Mouse (Mus musculus) MEL (cell line): ENCODE measurements at regions not wholly inside any gene's neighbourhood (a gene's known extent, or its start where the extent isn't known, plus 50 kb on each side); places are given as distances from the start of the nearest gene placed in this dataset.

Source experiments
- DNase-seq: peaks from one replicate; pipeline ENCODE4 v3.0.0; 2011; ENCODE audit warnings: low read depth, low spot score
- H3K27ac ChIP-seq: 2 replicates; pipeline ENCODE4 v1.5.1; 2012; ENCODE audit warnings: low read depth, mild to moderate bottlenecking, control low read depth, low read length, moderate library complexity; ENCODE audit not compliant: control insufficient read depth
- H3K27me3 ChIP-seq, 2 experiments: fragments of 150-350 bp in 1 of 2; sonication (generic) in 1 of 2; 2 replicates each; pipeline ENCODE4 v1.6.1; 2012; ENCODE audit warnings: low read length in 2 of 2, mild to moderate bottlenecking in 2 of 2, improper control_type of control experiment in 1 of 2, moderate library complexity in 1 of 2; ENCODE audit not compliant: insufficient read depth in 2 of 2, control insufficient read depth in 1 of 2
- H3K36me3 ChIP-seq, 2 experiments: 2 replicates each; pipeline ENCODE4 v1.6.1; 2012 to 2014; ENCODE audit warnings: low read length in 2 of 2, improper control_type of control experiment in 1 of 2, inconsistent platforms in 1 of 2, mild to moderate bottlenecking in 1 of 2; ENCODE audit not compliant: insufficient read depth in 2 of 2, control insufficient read depth in 1 of 2
- H3K4me1 ChIP-seq, 2 experiments: fragments of 150-350 bp in 1 of 2; sonication (generic) in 1 of 2; 2 replicates each; pipeline ENCODE4 v1.6.1; 2012; ENCODE audit warnings: low read length in 2 of 2, improper control_type of control experiment in 1 of 2, mild to moderate bottlenecking in 1 of 2; ENCODE audit not compliant: insufficient read depth in 2 of 2, control insufficient read depth in 1 of 2
- H3K4me3 ChIP-seq, 2 experiments: fragments of 150-350 bp in 1 of 2; sonication (generic) in 1 of 2; 2 replicates each; pipeline ENCODE4 v1.5.1; 2012; ENCODE audit warnings: low read depth in 2 of 2, low read length in 2 of 2, mild to moderate bottlenecking in 2 of 2, moderate library complexity in 2 of 2, control low read depth in 1 of 2, improper control_type of control experiment in 1 of 2; ENCODE audit not compliant: control insufficient read depth in 1 of 2, insufficient read depth in 1 of 2
- H3K79me2 ChIP-seq: 2 replicates; pipeline ENCODE4 v1.6.1; 2012; ENCODE audit warnings: mild to moderate bottlenecking, low read length, moderate library complexity; ENCODE audit not compliant: control insufficient read depth, poor library complexity, insufficient read depth
- H3K9ac ChIP-seq: 2 replicates; pipeline ENCODE4 v1.6.1; 2012; ENCODE audit warnings: low read depth, mild to moderate bottlenecking, control low read depth, low read length, moderate library complexity; ENCODE audit not compliant: control insufficient read depth, poor library complexity, severe bottlenecking
- H3K9me3 ChIP-seq: fragments of 150-350 bp; sonication (generic); replicated peaks from 2 replicates; pipeline ENCODE4 v1.6.1; 2012; ENCODE audit warnings: mild to moderate bottlenecking, low read length, improper control_type of control experiment, moderate library complexity; ENCODE audit not compliant: insufficient read depth
- BHLHE40 ChIP-seq: IDR thresholded peaks from 2 replicates; pipeline ENCODE4 v1.6.1; 2012; ENCODE audit warnings: low read depth, mild to moderate bottlenecking, inconsistent platforms, low read length, improper control_type of control experiment, borderline replicate concordance
- E2F4 ChIP-seq: IDR thresholded peaks from 2 replicates; pipeline ENCODE4 v1.6.1; 2011; ENCODE audit warnings: low read depth, low read length, improper control_type of control experiment, borderline replicate concordance
- EP300 ChIP-seq, 2 experiments: IDR thresholded peaks; 2 replicates each; pipeline ENCODE4 v1.6.1; 2011; ENCODE audit warnings: improper control_type of control experiment in 2 of 2, low read length in 2 of 2, low read depth in 1 of 2, mild to moderate bottlenecking in 1 of 2
- GABPA ChIP-seq: IDR thresholded peaks from 2 replicates; pipeline ENCODE4 v1.6.1; 2012; ENCODE audit warnings: low read depth, mild to moderate bottlenecking, inconsistent platforms, low read length, improper control_type of control experiment, moderate library complexity
- GATA1 ChIP-seq: IDR thresholded peaks from 2 replicates; pipeline ENCODE4 v1.6.1; 2011; ENCODE audit warnings: low read depth, low read length, improper control_type of control experiment
- HCFC1 ChIP-seq: IDR thresholded peaks from 2 replicates; pipeline ENCODE4 v1.6.1; 2012; ENCODE audit warnings: low read depth, mild to moderate bottlenecking, inconsistent platforms, low read length, improper control_type of control experiment, moderate library complexity
- MAFK ChIP-seq: IDR thresholded peaks from 2 replicates; pipeline ENCODE4 v1.6.1; 2011; ENCODE audit warnings: low read depth, mild to moderate bottlenecking, low read length, improper control_type of control experiment, borderline replicate concordance
- MAX ChIP-seq: IDR thresholded peaks from 2 replicates; pipeline ENCODE4 v1.6.1; 2011; ENCODE audit warnings: low read length, improper control_type of control experiment
- MAZ ChIP-seq: IDR thresholded peaks from 2 replicates; pipeline ENCODE4 v1.6.1; 2012; ENCODE audit warnings: low read depth, mild to moderate bottlenecking, inconsistent platforms, low read length, improper control_type of control experiment
- MEF2A ChIP-seq: IDR thresholded peaks from 2 replicates; pipeline ENCODE4 v1.6.1; 2014; ENCODE audit warnings: low read depth, mild to moderate bottlenecking, inconsistent platforms, low read length, improper control_type of control experiment; ENCODE audit not compliant: poor library complexity, insufficient replicate concordance, severe bottlenecking; ENCODE audit errors: extremely low read depth
- MXI1 ChIP-seq: IDR thresholded peaks from 2 replicates; pipeline ENCODE4 v1.6.1; 2011; ENCODE audit warnings: mild to moderate bottlenecking, low read depth, low read length, improper control_type of control experiment
- MYB ChIP-seq: IDR thresholded peaks from 2 replicates; pipeline ENCODE4 v1.6.1; 2011; ENCODE audit warnings: mild to moderate bottlenecking, low read depth, low read length, improper control_type of control experiment
- MYC ChIP-seq: IDR thresholded peaks from 2 replicates; pipeline ENCODE4 v1.6.1; 2011; ENCODE audit warnings: low read depth, mild to moderate bottlenecking, low read length, improper control_type of control experiment, moderate library complexity
- NRF1 ChIP-seq: IDR thresholded peaks from 2 replicates; pipeline ENCODE4 v1.6.1; 2014; ENCODE audit warnings: low read depth, mild to moderate bottlenecking, inconsistent platforms, low read length, improper control_type of control experiment, moderate library complexity; ENCODE audit not compliant: poor library complexity, insufficient read depth, severe bottlenecking
- POLR2A ChIP-seq, 2 experiments: IDR thresholded peaks; 2 replicates each; pipeline ENCODE4 v1.6.1; 2011 to 2012; ENCODE audit warnings: low read length in 2 of 2, mild to moderate bottlenecking in 2 of 2, control low read depth in 1 of 2, improper control_type of control experiment in 1 of 2, low read depth in 1 of 2, moderate library complexity in 1 of 2; ENCODE audit not compliant: control insufficient read depth in 1 of 2, insufficient read depth in 1 of 2, poor library complexity in 1 of 2
- POLR2AphosphoS2 ChIP-seq: IDR thresholded peaks from 2 replicates; pipeline ENCODE4 v1.6.1; 2011; ENCODE audit warnings: low read length, improper control_type of control experiment
- SMC3 ChIP-seq: IDR thresholded peaks from 2 replicates; pipeline ENCODE4 v1.6.1; 2011; ENCODE audit warnings: low read depth, low read length, improper control_type of control experiment
- TAL1 ChIP-seq: IDR thresholded peaks from 2 replicates; pipeline ENCODE4 v1.6.1; 2012; ENCODE audit warnings: mild to moderate bottlenecking, inconsistent platforms, low read length, moderate library complexity, mixed read lengths
- USF2 ChIP-seq, 2 experiments: IDR thresholded peaks; 2 replicates each; pipeline ENCODE4 v1.6.1; 2011 to 2012; ENCODE audit warnings: improper control_type of control experiment in 2 of 2, low read length in 2 of 2, borderline replicate concordance in 1 of 2, inconsistent platforms in 1 of 2, low read depth in 1 of 2, mild to moderate bottlenecking in 1 of 2; ENCODE audit not compliant: insufficient read depth in 1 of 2
- ZC3H11A ChIP-seq: IDR thresholded peaks from 2 replicates; pipeline ENCODE4 v1.6.1; 2012; ENCODE audit warnings: low read depth, mild to moderate bottlenecking, inconsistent platforms, low read length, improper control_type of control experiment
- ZKSCAN1 ChIP-seq: IDR thresholded peaks from 2 replicates; pipeline ENCODE4 v1.6.1; 2012; ENCODE audit warnings: low read depth, mild to moderate bottlenecking, inconsistent platforms, low read length, improper control_type of control experiment, moderate library complexity

DNA sequence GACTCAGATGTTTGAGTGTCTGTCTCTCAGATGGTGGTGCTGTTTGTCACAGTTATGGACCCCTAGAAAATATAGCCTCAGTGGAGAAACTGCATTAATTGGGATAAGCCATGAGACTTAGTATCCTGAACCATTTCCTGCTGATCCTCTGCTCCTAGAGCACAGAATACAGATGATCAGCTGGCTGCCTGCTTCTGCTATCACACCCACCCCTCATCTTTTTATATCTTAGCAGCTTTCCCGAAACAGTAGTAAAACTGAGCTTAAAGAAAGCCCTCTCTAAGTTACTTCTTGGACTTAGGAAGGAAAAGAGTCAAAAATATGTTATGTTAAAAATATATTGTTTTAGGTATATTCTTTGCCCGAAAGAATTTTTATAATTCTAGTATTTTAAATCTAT is 163.5 kb downstream of the Gm21833 start:
- Histone ChIP-seq H3K4me3 (no peak overlapping the region), H3K27ac (no peak overlapping the region), H3K9ac (no peak overlapping the region), H3K4me1 (no peaks in the 10 kb centered on the region), H3K36me3 (no peaks in the 10 kb centered on the region), H3K79me2 (no peaks in the 10 kb centered on the region), H3K27me3 (no peaks in the 10 kb centered on the region), H3K9me3 (no peaks in the 10 kb centered on the region)
- TF ChIP-seq POLR2AphosphoS2 = no peak
- no peak for TF ChIP-seq EP300 (IDR thresholded peaks at IDR 0.05; ENCODE audit: low read depth in 1 of 2, low read length in 2 of 2)
- no peak for TF ChIP-seq ZKSCAN1
- TF ChIP-seq GATA1 = no peak
- no peak for TF ChIP-seq POLR2A (IDR thresholded peaks at IDR 0.05; ENCODE audit: control insufficient read depth in 1 of 2, insufficient read depth in 1 of 2, low read depth in 1 of 2, low read length in 2 of 2, poor library complexity in 1 of 2)
- DNase-seq = no peak

DNA sequence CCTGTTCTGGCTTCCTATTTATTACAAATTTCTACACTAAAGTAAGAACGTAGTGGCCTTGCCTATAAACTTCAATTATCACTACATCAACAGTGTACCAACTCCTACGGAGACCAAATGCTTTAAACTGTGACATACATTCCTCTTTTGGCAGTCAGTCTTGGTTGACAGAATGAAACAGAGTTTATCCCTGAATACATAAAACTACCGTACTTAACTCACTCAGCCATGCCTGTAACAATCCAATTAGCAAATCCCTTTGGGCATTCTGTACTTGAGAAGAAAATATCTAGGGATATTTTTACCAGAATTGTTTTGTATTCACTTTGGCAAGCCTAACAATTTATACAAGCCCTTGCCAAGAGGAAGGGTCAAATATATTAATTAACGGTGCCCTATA is 169.7 kb downstream of the Gm21833 start:
- no peak for DNase-seq
- H3K9ac ChIP-seq = no peak overlapping the region
- no peaks in the 10 kb centered on the region for H3K4me1 ChIP-seq
- no peak for TF ChIP-seq MAX
- TF ChIP-seq ZC3H11A = no peak
- TF ChIP-seq POLR2A (IDR thresholded peaks at IDR 0.05; ENCODE audit: control insufficient read depth in 1 of 2, insufficient read depth in 1 of 2, low read depth in 1 of 2, low read length in 2 of 2, poor library complexity in 1 of 2) = no peak
- no peak for TF ChIP-seq MAFK
- no peak for TF ChIP-seq MAZ
- no peak for TF ChIP-seq MXI1
- TF ChIP-seq NRF1 = no peak
- TF ChIP-seq TAL1 = no peak
- no peak for TF ChIP-seq HCFC1
- no peak for TF ChIP-seq MYB
- no peak for TF ChIP-seq GABPA
- no peak for TF ChIP-seq SMC3
- no peak for TF ChIP-seq USF2 (IDR thresholded peaks at IDR 0.05; ENCODE audit: borderline replicate concordance in 1 of 2, insufficient read depth in 1 of 2, low read depth in 1 of 2, low read length in 2 of 2)
- TF ChIP-seq MYC = no peak
- TF ChIP-seq BHLHE40 = no peak
- TF ChIP-seq MEF2A = no peak
- no peak for TF ChIP-seq POLR2AphosphoS2
- TF ChIP-seq E2F4 = no peak
- H3K4me3 ChIP-seq = no peak overlapping the region
- no peak overlapping the region for H3K27ac ChIP-seq
- no peaks in the 10 kb centered on the region for H3K9me3 ChIP-seq
- no peaks in the 10 kb centered on the region for H3K27me3 ChIP-seq
- no peaks in the 10 kb centered on the region for H3K79me2 ChIP-seq
- H3K36me3 ChIP-seq = no peaks in the 10 kb centered on the region
